In genomic region chr17:27821407-27822338, GRCm38 (mm10) we compare ENCODE assay signal across 8 mouse cellular contexts. TPM values are rescaled to one million over a fixed set of nuclear protein-coding genes. Genes with fewer than 3 reads are reported as not detected.
DNase-seq lines count a peak whose midpoint lies in the region; ATAC-seq and TF ChIP-seq lines count a peak whose summit lies in the region.

No protein-coding gene starts in this region.

- peaks cover 36% of the 10 kb centered on the region for H3K4me1 ChIP-seq in forebrain, embryonic 13.5 days
- H3K4me1 ChIP-seq in stomach, embryonic 16.5 days (ENCODE audit: control insufficient read depth, insufficient read depth, low read length): peaks cover 21% of the 10 kb centered on the region

- H3K4me3 ChIP-seq in layer of hippocampus, adult 2 months: peak overlapping the region; percentile 80
- peak overlapping the region; percentile 98 for H3K4me3 ChIP-seq in forebrain, embryonic 13.5 days
- H3K4me3 ChIP-seq in stomach, embryonic 16.5 days (replicated peaks; ENCODE audit: low read length): peak overlapping the region; percentile 99; the same call in 1 of the 2 replicates

- TF ChIP-seq CTCF in layer of hippocampus, adult 2 months (conservative IDR thresholded peaks at IDR 0.05): no peak

- peak overlapping the region; percentile 69 for H3K4me2 ChIP-seq in forebrain, embryonic 13.5 days
- peak overlapping the region; percentile 58 for H3K4me2 ChIP-seq in stomach, embryonic 16.5 days (ENCODE audit: low read depth, low read length)

- DNase-seq in layer of hippocampus, adult 2 months (ENCODE audit: low spot score in 2 of 2): no peak
- DNase-seq in layer of hippocampus, postnatal 14 days (ENCODE audit: low spot score in 2 of 2): no peak
- DNase-seq in adrenal gland, postnatal 36 days: peak; percentile 52 to 61
- DNase-seq in kidney, adult 8-10 months: peak; percentile 69 to 72
- DNase-seq in lung, postnatal 25 days (ENCODE audit: low spot score): peak; percentile 11
- DNase-seq in ovary, postnatal 10 days (ENCODE audit: low spot score): no peak

- peak; percentile 19; the same call in 1 of the 2 replicates for ATAC-seq in forebrain, embryonic 13.5 days
- no peak for ATAC-seq in stomach, embryonic 16.5 days (ENCODE audit: insufficient read depth, low FRiP score)

- no peaks in the 10 kb centered on the region for H3K9me3 ChIP-seq in forebrain, embryonic 13.5 days (replicated peaks)
- H3K9me3 ChIP-seq in stomach, embryonic 16.5 days (replicated peaks; ENCODE audit: control insufficient read depth, low read length): no peaks in the 10 kb centered on the region

- 71% methylated on average over 9 of the region's 9 CpGs for whole genome bisulfite sequencing in forebrain, embryonic 13.5 days
- 54% methylated on average over 9 of the region's 9 CpGs for WGBS in stomach, embryonic 16.5 days

- H3K27ac ChIP-seq in layer of hippocampus, adult 2 months: peak overlapping the region; percentile 97
- H3K27ac ChIP-seq in forebrain, embryonic 13.5 days: 0 out of 2 replicates have a peak overlapping the region, but pooled peaks have one; percentile 72
- peak overlapping the region; percentile 83 for H3K27ac ChIP-seq in stomach, embryonic 16.5 days (ENCODE audit: low read length)

- peak overlapping the region; percentile 72 for H3K9ac ChIP-seq in forebrain, embryonic 13.5 days
- H3K9ac ChIP-seq in stomach, embryonic 16.5 days (ENCODE audit: low read length): peak overlapping the region; percentile 74

- no peaks in the 10 kb centered on the region for H3K36me3 ChIP-seq in forebrain, embryonic 13.5 days (ENCODE audit: poor library complexity, severe bottlenecking)
- no peaks in the 10 kb centered on the region for H3K36me3 ChIP-seq in stomach, embryonic 16.5 days (ENCODE audit: control insufficient read depth, insufficient read depth, low read length)

- H3K27me3 ChIP-seq in forebrain, embryonic 13.5 days: 0 out of 2 replicates have a peak, but pooled peaks cover 3% of the 10 kb centered on the region
- no peaks in the 10 kb centered on the region for H3K27me3 ChIP-seq in stomach, embryonic 16.5 days (ENCODE audit: control insufficient read depth, insufficient read depth, low read length)

RNA-seq across cellular contexts. Expression of gene D17Wsu92e, which starts 1.2 kb away (rescaled TPM):
- 100 to 1,000 TPM; 192 to 197 TPM for total RNA-seq in layer of hippocampus, adult 2 months (2021)
- 100 to 1,000 TPM; 121 to 130 TPM for total RNA-seq in layer of hippocampus, postnatal 14 days (2021)
- 100 to 1,000 TPM; 160 to 185 TPM for total RNA-seq in adrenal gland, postnatal 36 days (2021)
- polyA plus RNA-seq in forebrain, embryonic 13.5 days (2015; fragmentation: Nextera tagmentation; extraction: Ambion mirVana): 9.1 and 11.3 TPM in 2 replicates
- polyA plus RNA-seq in stomach, embryonic 16.5 days (2015; fragmentation: Nextera tagmentation; extraction: Ambion mirVana): 21.2 and 23.3 TPM in 2 replicates

RNA-seq across cellular contexts. Expression of gene Snrpc, which starts 16.3 kb away (rescaled TPM):
- total RNA-seq in layer of hippocampus, adult 2 months (2021): 10 to 100 TPM; 46.7 to 51.1 TPM
- 10 to 100 TPM; 65.3 to 70.2 TPM for total RNA-seq in layer of hippocampus, postnatal 14 days (2021)
- total RNA-seq in adrenal gland, postnatal 36 days (2021): 10 to 100 TPM; 84.2 to 85.8 TPM
- 381 and 396 TPM in 2 replicates for polyA plus RNA-seq in forebrain, embryonic 13.5 days (2015; fragmentation: Nextera tagmentation; extraction: Ambion mirVana)
- 228 and 245 TPM in 2 replicates for polyA plus RNA-seq in stomach, embryonic 16.5 days (2015; fragmentation: Nextera tagmentation; extraction: Ambion mirVana)

RNA-seq across cellular contexts. Expression of gene Uhrf1bp1, which starts 34.6 kb away (rescaled TPM):
- total RNA-seq in layer of hippocampus, adult 2 months (2021): 10 to 100 TPM; 13.5 to 13.9 TPM
- total RNA-seq in layer of hippocampus, postnatal 14 days (2021): 10 to 100 TPM; 16.1 to 20.3 TPM
- 10 to 100 TPM; 26.8 to 33.4 TPM for total RNA-seq in adrenal gland, postnatal 36 days (2021)
- 4.7 and 5.5 TPM in 2 replicates for polyA plus RNA-seq in forebrain, embryonic 13.5 days (2015; fragmentation: Nextera tagmentation; extraction: Ambion mirVana)
- polyA plus RNA-seq in stomach, embryonic 16.5 days (2015; fragmentation: Nextera tagmentation; extraction: Ambion mirVana): 4.4 and 5.9 TPM in 2 replicates

Comparison
In these comparisons a context has a peak if more than half of its experiments do, and no peak if none do; other contexts are left out.
1. DNase-seq: peak in adrenal gland, postnatal 36 days (2 of 2), kidney, adult 8-10 months (2 of 2) and lung, postnatal 25 days (single experiment); none in layer of hippocampus, adult 2 months (0 of 2), layer of hippocampus, postnatal 14 days (0 of 2) and ovary, postnatal 10 days (single experiment).
2. Peak in every context shown above with its lines, with median percentiles within 50 percentile points of each other: H3K27ac ChIP-seq and H3K4me3 ChIP-seq.